Mouse (Mus musculus): ENCODE results near the gene Zfp644.

DNA sequence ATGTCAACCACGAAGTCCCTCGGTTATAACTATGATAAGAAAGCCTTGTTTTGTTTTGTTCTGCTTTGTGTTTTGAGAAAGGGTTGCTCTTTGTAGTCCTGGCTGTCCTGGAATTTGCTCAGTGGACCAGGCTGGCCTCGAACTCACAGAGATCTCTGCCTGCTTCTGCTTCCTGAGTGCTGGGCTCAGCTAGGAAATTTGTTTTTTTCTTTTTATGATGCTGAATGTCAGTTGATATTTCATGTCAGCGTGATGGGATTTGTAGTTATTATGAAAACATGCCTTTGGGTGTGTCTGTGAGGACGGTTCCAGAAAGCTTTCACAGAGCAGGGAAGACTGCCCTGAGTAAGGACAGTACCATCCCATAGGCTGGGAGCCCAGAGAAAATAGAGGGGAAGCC is 25.7 kb upstream of the Zfp644 start:
- TF ChIP-seq CTCF (IDR thresholded peaks at IDR 0.05; ENCODE audit: borderline replicate concordance, control insufficient read depth, extremely low read depth, insufficient read depth, low read length, poor library complexity) (no peak), POLR2A (IDR thresholded peaks at IDR 0.05; ENCODE audit: control insufficient read depth, extremely low read depth, insufficient read depth, low read length, poor library complexity) (no peak)
